Mouse (Mus musculus): ENCODE results near the gene Gps2.
A peak's percentile ranks its signal among the peaks of the same experiment; 100 is the strongest.

Gps2 gene

DNA sequence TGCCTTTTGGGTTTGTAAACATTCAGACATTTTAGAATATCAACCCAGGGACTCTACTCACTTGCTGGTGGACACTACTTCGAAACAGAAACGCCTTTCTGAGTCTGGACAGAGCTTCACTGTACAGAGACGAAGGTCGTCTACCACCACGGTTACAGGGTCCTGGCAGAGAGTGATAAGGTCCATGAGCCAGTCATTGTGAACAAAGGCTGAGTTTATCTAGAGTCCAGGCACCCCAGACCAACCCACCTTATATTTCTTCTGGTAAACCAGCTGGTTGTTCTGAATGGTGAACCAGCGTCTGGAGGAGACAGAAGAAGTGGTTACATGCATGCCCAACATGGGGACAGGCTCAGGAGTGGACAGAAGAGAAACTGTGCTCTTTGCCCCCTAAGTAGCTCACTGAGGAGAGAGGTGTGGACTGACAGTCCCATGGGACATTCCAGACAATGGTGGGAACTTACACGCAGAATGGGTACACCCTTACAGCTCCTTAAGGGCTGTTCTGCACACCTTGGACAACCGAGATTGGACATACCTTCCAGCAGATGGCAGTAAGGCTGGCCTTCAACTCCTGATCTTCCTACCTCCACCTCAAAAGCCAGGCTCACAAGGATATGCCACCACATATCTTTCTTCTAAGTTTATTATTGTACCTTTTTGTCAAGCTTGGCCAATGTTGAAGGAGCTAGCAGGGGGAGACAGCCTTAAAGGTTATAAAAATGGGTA lies 26.6 kb upstream of the Gps2 start:
- DNase-seq (ENCODE audit: extremely low spot score), result no peak

DNA sequence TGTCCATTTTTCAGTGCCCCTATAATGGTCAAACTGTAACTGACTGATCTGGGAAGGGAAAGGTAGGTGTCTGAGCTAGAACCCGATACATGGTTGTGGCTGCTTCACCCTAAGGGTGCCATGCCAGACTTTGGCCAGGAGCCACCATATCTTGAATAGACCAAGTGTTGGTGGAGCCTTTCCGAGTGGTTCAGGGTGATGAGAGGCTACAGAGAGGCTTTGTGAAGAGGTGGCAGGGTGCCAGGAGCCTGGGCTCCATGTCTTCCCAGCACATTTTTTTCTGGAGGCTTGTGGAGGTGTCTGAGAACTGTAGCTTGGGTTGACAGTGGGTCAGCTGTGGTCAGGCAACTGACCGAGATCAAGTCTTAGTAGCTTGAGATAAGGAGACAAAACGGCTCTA lies 22.2 kb upstream of the Gps2 start:
- DNase-seq (ENCODE audit: extremely low spot score), result no peak

DNA sequence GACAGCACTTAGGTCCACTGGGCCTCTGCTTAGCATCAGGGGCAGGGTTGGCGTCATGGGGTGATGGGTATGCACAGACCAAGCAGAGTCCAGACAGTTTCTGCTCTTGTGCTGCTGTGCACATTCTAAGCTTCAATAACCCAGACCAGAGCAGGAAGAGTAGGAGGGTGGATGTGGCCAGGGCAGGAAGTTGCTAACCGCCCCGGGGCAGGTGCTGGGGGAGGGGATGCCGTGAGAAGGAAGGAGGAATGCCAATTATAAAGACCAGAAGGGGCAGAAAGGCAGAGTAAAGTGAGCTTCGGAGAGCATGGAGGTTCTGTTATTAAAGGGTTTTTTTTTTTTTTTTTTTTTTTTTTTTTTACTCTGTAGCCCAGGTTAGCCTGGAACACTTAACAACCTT lies 19.0 kb upstream of the Gps2 start:
- DNase-seq (ENCODE audit: extremely low spot score), result no peak

DNA sequence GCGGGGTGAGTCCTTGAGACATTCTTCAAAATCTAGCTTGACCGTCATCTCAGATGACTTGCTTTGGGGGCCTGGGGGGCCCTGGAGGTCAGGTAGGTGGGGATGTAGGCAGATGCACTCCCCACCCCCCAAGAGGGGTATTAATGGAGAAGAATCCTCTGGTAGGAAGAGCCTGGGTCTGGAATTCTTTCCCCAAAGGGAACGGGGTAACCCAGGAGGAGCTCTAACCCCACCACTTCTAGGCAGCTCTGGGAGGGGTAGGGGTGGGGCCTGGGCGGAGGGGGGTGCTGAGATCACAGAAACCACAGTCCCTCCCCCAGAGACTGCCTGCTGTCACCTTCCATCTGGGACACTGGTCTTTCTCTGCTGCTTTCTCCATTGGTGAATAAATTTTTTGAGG lies 18.4 kb upstream of the Gps2 start, which contains the start of gene Acap1:
Gene Acap1, minus strand, starts transcription at position 249 of the 400 bp plus-strand sequence.
- DNase-seq (ENCODE audit: extremely low spot score), result no peak

DNA sequence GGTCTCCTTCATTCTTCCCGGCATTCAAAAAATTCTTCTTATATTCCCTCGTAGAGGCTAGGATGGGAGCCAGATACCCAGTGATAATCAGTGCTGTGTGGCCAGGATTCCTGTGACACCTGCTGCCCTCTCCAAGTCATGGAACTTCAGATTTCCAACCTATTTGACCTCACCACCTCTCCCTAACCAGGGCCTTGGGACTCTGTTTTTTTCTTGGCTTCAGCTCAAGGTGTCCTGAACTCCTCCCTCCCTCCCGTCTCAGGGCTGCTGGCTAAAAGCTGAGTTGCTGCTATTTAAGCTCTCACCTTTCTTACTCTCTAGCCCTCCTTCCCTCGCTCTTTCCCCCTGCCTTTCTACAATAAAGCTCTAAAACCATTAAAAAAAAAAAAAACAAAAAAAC lies 13.8 kb upstream of the Gps2 start:
- DNase-seq (ENCODE audit: extremely low spot score), result no peak

DNA sequence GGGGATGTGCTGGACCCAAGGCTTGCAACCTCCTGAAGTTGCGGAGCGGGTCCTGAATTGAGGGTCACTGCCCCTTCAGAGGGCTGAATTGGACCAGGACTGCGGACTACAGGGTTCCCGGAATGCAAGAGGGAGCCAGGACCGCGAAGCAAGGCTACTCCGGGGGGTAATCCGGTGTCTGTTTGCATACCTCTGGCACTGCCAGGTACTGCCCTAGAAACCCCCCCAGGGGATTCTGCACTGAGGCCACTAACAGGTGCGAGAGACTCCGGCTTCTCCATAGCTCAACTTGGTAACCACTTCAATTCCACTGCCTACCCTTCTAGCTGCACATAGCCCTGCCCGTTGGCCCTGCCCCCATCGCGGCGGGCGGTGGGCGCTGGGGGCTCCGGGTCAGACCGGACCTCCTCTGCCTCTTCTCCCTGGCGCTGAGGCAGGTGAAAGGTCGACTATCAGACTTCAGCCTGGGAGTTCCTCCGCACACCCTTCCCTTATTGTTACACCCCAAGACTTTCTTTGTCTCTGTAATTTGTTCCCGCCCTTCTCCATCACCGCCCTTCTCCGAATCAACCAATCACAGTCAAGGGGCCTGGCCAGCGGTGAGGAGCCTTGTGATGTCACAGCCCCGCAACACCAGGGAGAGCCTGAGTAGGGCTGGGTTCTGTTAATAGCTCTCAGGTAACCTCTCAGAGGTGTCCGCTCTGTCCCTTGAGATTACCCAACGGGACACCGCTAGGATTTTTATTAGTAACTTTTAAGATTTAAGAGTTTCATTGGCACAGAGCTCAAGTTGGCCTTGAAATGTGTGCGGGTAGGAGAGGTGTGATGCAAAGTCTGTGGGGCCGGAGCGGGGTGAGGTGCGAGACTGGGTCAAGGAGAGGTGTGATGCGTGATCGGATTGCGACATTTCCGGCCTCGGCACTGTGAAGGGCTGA lies 12.9 kb upstream of the Gps2 start, which contains the start of the genes 2810408A11Rik and Neurl4:
Gene 2810408A11Rik, minus strand, starts transcription at position 517 of the 935 bp plus-strand sequence.
Gene Neurl4, plus strand, starts transcription at position 602 of the 935 bp plus-strand sequence.
- DNase-seq (ENCODE audit: extremely low spot score), result peak; percentile 94

DNA sequence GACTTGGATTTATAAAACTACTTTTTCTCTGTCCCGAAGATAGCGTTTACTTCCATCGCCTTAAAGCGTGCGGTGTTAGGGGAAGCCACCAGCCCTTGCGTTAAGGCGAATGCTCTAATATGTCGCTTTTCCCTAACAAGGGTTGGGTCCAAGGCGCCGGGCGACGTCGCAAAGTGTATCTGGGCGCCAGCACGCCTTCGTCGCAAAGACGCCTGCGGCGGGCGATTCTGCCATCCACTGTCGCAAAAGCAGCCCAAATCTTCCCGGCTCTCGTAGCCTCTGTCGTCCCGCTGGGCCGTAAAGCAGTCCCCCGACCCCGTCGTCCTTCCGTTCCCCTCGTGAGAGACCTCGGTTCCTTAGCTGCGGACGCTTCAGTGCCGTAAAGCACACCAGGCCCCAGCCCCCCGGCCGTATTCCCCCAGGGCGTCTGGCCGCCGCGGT lies 12.3 kb upstream of the Gps2 start:
- peak; percentile 92 for DNase-seq (ENCODE audit: extremely low spot score)

DNA sequence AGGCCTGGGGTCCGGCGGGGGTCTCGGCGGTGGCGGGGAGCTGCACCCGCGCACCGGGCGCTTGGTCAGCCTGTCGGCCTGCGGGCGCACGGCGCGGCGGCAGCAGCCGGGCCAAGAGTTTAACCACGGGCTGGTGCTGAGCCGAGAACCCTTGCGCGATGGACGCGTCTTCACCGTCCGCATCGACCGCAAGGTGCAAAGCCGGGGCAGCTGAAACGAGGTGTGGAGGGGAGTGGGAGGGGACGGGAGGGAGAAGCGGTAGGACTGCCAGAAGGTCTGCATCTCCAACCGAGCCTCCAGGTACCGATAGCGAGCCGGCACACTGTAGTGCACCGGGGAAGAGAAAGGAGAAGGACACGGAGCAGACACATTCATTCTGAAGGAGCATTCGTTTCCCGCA lies 11.7 kb upstream of the Gps2 start:
- no peak for DNase-seq (ENCODE audit: extremely low spot score)

DNA sequence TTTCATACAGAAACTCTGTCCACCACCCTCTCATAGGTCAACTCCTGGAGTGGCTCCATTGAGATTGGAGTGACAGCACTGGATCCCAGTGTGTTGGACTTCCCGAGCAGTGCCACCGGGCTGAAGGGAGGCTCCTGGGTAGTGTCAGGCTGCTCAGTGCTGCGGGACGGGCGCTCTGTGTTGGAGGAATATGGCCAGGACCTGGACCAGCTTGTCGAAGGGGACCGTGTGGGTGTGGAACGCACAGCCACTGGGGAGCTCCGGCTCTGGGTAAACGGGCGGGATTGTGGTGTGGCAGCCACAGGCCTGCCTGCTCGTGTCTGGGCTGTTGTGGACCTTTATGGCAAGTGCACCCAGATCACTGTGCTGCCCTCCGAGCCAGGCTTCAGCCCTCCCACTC lies 10.7 kb upstream of the Gps2 start:
- no peak for DNase-seq (ENCODE audit: extremely low spot score)

DNA sequence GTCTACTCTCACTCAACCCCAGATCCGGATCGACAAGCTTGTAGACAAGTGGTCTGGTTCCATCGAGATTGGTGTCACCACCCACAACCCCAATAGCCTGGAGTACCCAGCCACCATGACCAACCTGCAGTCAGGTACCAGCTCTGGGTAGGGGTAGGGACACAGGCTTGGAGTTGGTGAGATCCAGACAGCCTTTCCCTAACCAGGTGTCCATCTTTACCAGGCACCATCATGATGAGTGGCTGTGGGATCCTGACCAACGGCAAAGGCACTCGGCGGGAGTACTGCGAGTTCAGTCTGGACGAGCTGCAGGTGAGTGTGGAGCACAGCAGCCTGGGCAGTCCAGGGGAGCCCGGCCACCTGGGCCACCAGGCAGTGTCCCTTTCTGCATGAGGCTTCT lies 9.4 kb upstream of the Gps2 start:
- no peak for DNase-seq (ENCODE audit: extremely low spot score)

DNA sequence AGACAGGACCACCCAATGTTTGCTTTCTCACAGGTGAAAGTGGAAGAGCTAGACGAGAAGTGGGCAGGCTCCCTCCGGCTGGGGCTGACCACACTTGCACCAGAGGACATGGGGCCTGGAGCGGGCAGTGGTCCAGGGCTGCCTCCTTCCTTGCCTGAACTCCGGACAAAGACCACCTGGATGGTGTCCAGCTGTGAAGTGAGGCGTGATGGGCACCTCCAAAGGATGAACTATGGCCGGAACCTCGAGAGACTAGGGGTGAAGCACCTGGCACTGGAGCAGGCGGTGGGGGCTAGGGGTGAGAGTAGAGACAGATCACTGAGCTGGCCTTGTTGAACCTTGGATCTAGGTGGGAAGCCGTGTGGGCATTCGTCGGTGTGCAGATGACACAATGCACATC lies 5.0 kb upstream of the Gps2 start:
- no peak for DNase-seq (ENCODE audit: extremely low spot score)

DNA sequence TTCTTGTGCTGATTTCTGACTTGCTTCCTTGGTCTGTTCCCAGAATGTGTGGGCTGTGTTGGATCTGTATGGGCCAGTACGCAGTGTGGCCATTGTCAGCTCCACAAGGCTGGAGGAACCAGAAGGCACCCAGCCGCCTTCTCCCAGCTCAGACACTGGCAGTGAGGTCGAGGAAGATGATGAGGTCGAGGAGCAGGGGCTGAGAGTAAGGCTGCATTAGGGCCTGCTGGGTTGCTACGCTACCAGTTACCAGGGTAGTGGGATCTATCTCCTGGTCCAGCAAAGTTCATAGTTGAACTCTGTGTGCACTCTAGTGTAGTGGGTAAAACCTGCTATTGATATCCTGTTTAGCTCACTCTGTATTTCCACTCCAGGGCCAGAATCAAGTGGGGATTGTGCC lies 4.5 kb upstream of the Gps2 start:
- no peak for DNase-seq (ENCODE audit: extremely low spot score)

DNA sequence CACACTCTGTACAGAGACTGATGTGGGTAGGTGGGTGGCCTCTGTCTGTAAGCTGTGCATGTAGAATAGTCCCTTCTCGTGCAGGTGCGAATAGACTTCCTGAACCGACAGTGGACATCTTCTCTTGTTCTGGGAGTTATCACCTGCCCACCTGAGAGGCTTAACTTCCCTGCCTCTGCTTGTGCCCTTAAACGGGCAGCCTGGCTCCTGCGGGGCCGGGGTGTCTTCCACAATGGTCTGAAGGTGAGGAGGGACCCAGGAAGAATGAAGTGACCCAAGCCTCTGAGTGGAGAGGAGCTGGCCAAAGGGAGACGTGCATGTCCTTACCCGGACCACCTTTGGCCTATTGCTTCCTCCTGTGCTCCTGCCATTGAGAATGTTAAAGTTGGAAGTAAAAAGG lies 3.5 kb upstream of the Gps2 start:
- DNase-seq (ENCODE audit: extremely low spot score), result no peak

DNA sequence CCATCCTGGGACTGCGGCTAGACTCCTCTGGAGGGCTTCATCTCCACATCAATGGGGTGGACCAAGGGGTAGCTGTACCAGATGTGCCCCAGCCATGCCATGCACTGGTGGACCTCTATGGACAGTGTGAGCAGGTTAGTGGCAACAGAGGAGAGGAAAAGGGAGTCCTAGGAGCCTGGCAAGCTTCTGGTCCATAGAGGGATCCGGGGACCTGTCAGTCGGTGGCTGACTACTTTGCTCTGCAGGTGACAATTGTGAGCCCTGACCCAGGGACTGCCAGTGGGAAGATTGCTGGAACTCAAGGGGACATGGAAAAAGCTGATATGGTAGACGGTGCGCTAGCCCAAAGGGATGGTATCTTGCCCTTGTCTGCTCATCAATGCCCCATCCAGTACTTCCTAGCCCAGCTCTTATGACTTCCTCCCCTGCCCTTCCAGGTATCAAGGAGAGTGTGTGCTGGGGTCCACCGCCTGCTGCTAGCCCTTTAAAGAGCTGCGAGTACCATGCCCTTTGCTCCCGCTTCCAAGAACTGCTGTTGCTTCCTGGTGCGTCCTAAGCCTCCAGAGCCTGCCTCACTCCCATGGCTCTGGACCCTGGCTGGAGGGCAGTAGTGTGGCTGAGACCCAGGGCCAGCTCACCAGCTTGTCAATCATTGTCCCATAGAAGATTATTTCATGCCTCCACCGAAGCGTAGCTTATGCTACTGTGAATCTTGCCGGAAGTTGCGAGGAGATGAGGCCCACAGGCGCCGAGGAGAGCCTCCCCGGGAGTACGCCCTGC lies 2.7 kb upstream of the Gps2 start:
- DNase-seq (ENCODE audit: extremely low spot score), result no peak

DNA sequence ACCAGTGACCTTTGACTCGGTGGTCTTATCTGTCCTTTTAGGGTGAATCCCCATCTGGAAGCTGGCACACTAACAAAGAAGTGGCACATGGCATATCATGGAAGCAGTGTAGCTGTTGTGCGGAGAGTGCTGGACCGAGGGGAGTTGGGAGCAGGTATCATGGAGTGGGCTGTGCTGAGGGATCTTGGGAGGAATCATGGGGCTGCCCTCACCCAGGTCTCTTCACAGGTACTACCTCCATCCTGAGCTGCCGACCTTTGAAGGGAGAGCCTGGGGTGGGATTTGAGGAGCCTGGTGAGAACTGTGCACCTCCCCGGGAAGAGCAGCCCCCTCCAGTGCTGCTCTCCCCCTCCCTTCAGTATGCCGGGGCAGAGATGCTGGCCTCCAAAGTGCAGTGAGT lies 2.0 kb upstream of the Gps2 start:
- DNase-seq (ENCODE audit: extremely low spot score), result no peak

DNA sequence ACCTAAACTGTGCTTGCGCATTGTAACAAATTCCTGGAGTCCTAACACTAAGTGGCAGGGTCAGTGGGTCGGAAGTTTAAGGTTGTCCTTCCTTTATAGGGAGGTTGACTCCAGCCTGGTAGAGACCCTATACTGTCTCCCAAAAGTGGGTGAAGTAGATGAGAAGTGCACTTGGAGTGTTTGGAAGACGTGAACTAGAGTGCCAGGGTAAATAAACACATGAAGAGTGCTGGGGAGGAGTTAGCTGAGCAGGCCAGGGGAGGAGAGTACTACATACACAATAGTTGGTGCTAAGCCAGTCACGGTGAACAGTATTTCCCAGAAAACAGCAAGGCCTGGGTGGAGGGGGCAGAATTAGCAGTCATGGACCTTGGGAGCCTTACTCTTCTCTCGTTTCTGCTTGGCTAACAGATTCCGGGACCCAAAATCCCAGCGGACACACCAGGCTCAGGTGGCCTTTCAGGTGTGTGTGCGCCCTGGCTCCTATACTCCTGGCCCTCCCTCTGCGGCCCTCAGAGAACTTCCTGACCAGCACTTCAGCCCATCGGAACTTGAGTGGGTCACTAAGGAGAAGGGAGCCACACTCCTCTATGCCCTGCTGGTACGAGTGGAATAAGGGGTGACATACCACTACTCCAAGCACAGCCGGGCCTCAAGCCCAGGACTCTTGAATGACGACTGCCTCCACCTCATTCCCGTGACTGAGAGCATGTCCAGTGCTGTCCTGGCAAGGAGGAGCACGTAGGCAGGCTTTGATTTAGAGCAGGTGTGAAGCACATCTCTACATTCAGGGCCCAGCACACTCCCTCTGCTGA lies 765 bp upstream of the Gps2 start:
- no peak for DNase-seq (ENCODE audit: extremely low spot score)

DNA sequence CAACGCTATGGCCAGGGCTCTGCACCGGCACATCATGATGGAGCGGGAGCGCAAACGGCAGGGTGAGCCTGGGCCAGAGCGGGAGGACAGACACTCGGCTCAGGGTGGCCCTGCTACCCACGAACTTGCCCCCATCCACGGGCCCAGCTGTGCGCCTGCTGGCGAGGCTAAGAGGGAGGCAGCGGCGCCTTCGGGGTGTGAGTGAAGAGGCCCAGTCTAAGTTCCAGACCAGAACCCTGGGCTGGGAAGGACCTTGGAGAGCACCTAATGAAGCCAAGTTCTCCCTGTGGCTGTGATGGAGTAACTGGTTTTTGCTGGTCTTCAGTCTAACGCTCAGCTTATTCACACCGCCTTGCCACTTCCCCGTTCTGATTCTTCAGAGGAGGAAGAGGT lies 680 bp downstream of the Gps2 start:
- no peak for DNase-seq (ENCODE audit: extremely low spot score)

DNA sequence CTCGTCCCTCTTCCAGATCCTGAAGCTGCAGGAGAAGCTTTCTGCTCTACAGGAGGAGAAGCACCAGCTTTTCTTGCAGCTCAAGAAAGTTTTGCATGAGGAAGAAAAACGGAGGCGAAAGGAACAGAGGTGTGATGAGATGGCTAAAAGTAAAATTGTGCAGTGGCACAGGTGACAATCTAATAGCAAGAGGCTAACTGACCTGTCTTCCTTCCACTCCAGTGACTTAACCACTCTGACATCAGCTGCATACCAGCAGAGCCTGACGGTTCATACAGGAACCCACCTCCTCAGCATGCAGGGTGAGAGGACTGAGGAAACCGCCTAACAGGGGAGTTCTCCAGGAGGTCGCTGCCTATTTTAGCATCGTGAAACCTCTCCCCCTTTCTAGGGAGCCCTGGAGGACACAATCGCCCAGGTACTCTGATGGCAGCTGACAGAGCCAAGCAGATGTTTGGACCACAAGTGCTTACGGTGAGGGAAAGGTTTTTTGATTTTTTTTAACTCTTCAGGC lies 1.3 kb downstream of the Gps2 start:
- no peak for DNase-seq (ENCODE audit: extremely low spot score)

DNA sequence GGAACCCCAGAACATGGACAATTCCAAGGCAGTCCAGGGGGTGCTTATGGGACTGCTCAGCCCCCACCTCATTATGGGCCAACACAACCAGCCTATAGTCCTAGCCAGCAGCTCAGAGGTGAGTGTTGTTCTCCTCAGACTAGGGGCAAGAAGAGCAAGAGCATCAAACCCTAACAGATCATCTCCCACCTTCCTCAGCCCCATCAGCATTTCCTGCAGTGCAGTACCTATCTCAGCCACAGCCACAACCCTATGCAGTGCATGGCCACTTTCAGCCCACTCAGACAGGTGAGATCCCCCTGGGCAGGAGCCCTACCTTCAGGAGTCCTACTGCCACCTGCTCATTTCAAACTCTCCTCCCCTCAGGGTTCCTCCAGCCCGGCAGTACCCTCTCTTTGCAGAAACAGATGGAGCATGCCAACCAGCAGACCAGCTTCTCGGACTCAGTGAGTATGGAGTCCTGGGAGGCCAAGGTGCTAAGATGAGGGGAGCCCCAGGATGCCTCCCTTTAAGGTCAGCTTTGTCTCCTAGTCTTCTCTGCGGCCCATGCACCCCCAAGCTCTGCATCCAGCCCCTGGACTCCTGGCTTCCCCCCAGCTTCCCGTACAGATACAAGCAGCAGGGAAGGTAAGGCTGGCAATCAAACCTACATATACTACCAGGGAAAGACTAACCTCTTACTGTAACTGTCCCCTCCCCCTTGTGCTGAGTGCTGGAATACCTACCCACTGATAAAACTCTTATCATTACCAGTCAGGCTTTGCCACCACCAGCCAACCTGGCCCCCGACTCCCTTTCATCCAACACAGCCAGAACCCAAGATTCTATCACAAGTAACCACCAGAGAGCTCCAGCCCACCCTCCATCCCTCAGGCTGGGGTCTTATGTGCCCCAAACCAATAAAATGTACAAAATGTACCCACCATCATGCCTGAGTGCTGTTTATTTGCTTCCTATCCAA lies 2.3 kb downstream of the Gps2 start:
- peak; percentile 27 for DNase-seq (ENCODE audit: extremely low spot score)

All from embryo, embryonic 9.5 days (tissue).